8 mouse cellular contexts compared by ENCODE assay signal in genomic region chr12:12937746-12938145, GRCm38 (mm10). TPM values are rescaled to one million over a fixed set of nuclear protein-coding genes. Genes with fewer than 3 reads are reported as not detected.
A peak's percentile ranks its signal among the peaks of the same experiment; 100 is the strongest.
DNase-seq lines count a peak whose midpoint lies in the region; ATAC-seq lines count a peak whose summit lies in the region.

No protein-coding gene starts in this region.

- H3K36me3 ChIP-seq in limb, embryonic 12.5 days: peaks cover 38% of the 10 kb centered on the region

- peak overlapping the region; percentile 87 for H3K9ac ChIP-seq in limb, embryonic 12.5 days (replicated peaks)

- peak overlapping the region; percentile 94 for H3K4me2 ChIP-seq in limb, embryonic 12.5 days

- peak overlapping the region; percentile 80 for H3K4me3 ChIP-seq in limb, embryonic 12.5 days (replicated peaks)

- no peaks in the 10 kb centered on the region for H3K27me3 ChIP-seq in limb, embryonic 12.5 days

- peaks cover 33% of the 10 kb centered on the region for H3K4me1 ChIP-seq in limb, embryonic 12.5 days (replicated peaks)

- 0 out of 2 replicates have a peak, but pooled peaks have one; percentile 0 for ATAC-seq in frontal cortex, adult (ENCODE audit: low TSS enrichment)
- ATAC-seq in limb, embryonic 12.5 days (ENCODE audit: insufficient number of reproducible peaks, insufficient read depth, low FRiP score, low TSS enrichment, low read depth): no peak

- WGBS in limb, embryonic 12.5 days: 15% methylated on average over 9 of the region's 9 CpGs

- H3K9me3 ChIP-seq in limb, embryonic 12.5 days: no peaks in the 10 kb centered on the region

- no peak for DNase-seq in frontal cortex, postnatal 25 days (ENCODE audit: low spot score in 2 of 2)
- peak; percentile 5 for DNase-seq in right cerebral cortex, adult 18-20 months
- DNase-seq in right cerebral cortex, postnatal 14 days: no peak
- DNase-seq in retina, postnatal 7 days (ENCODE audit: low read depth, low spot score): peak; percentile 37
- DNase-seq in c-Kit-positive CD71-positive TER-119-positive erythroid progenitor cells, embryonic 14.5 days (ENCODE audit: low spot score): no peak
- no peak for DNase-seq in yolk sac, embryonic 10.5 days (ENCODE audit: low spot score)

- no peak overlapping the region for H3K27ac ChIP-seq in limb, embryonic 12.5 days

RNA-seq across cellular contexts. Expression of gene Mycn, which starts 4.0 kb away (rescaled TPM):
- polyA plus RNA-seq in limb, embryonic 12.5 days (2016; fragmentation: Nextera tagmentation; extraction: Ambion mirVana): 115 and 129 TPM in 2 replicates

Comparison
In these comparisons a context has a peak if more than half of its experiments do, and no peak if none do; other contexts are left out.
1. DNase-seq: peak in right cerebral cortex, adult 18-20 months (single experiment) and retina, postnatal 7 days (single experiment); none in frontal cortex, postnatal 25 days (0 of 2), right cerebral cortex, postnatal 14 days (single experiment), c-Kit-positive CD71-positive TER-119-positive erythroid progenitor cells, embryonic 14.5 days (single experiment) and yolk sac, embryonic 10.5 days (single experiment).